Mouse (Mus musculus) embryonic fibroblast, embryonic 13.5 days (primary cell): ENCODE measurements around the gene Chka.

Experiments used
- CTCF ChIP-seq: IDR thresholded peaks from 2 replicates; pipeline ENCODE4 v1.5.1; 2011; ENCODE audit warnings: mild to moderate bottlenecking, control low read depth, low read length, moderate library complexity, borderline replicate concordance; ENCODE audit not compliant: insufficient read depth
- POLR2A ChIP-seq: IDR thresholded peaks from 2 replicates; pipeline ENCODE4 v1.6.1; 2011; ENCODE audit warnings: low read depth, mild to moderate bottlenecking, control low read depth, low read length, moderate library complexity

DNA sequence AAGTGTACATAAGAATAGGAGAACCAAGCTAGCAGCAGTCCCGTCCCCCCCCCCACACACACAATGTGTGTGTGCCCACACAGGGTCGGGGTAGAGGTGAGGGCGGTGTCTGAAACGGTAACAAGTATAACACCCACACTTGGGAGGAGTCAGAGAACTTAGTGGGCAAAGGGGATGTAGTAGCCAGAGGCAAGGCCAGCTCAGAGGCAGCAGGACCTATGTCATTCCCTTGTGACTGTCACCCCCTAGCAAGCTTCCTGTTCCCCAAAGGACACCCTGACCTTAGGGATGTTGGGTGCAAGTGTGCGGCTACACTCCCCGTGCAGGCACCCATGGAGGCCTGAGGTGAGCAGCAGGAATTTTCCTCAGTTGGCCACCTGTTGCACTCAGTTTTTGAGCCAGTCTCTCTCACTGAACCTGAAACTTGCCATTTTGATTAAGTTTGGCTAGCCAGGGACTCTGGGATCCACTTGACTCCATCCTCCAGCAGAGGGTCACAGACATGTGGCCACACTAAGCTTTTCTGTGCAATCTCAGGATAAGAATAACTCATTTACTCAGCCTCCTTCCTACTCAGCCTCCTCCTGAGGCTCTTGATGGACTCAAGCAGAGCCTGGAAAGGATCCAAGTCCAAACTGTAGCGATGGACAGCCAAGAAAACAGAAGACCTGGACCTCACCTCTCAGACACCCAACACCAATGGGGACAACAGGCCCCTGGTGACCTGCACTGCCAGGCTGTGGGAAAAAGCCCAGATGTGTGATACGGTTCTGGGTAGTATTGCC, 56.5 kb downstream of the Chka start:
- no peak for TF ChIP-seq CTCF
- no peak for TF ChIP-seq POLR2A
